Mouse (Mus musculus): Measurements from ENCODE around the gene Arf4.

Arf4 gene

DNA sequence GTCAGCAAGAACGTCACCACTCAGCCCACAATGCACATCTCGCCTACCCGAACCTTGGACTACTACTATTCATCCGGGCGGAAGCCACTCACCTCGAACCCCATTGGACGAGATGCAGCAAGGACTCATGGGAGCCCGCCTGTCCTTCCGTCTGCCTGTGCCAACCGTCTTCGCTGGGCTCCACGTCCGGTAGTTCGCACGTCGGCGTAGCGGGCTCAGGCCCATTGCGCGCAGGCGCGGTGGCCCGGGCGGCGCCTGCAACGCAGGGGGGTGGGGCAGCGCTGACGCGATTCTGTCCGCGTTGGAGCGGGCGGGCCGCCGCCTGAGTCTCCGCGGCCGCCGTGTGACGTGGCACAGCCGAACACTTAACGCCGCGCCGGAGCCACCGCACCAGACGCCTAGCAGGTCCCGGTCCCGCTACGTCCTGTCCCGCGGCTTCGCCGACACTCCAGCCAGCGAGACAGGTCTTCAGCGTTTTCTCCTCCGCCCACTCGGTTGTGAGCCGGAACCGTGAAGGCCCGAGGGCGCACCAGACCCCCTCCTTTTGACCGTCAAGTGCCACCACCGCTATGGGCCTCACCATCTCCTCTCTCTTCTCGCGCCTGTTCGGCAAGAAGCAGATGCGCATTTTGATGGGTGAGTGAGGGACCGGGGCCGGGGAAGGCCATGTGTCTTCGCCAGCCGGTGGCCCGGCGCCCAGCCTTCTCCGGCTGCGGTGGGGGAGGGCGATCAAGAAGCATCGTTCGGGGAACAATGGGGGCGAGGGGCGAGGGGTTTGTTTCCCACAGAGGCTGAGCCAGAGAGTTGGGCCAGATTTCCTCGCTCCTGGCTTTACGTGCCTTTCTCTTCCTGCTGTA, at the start of gene Arf4:
Arf4 (plus strand) TSS at position 224 of the 857 bp plus-strand sequence.
- peak; percentile 99 for DNase-seq (ENCODE audit: low read depth, low spot score)

DNA sequence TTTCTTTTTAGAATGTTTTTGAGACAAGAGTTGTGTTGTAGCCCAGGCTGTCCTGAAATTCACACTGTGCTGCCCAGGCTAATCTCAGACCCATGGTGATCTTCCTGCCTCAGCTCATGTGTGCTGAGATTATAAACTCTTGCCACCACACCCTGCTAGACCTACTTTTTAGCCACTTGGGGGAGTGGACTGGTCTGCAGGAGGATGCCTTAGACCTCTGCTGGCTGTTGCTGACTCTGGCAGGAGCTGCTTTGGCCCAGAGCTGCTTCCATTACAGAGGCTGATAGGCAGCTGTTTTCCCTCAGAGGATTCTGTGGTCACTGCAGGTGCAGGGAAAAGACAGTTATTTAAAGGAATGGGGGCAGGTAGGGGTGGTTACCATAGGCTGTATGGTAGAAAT, 46.5 kb upstream of the Arf4 start:
- peak; percentile 4 for DNase-seq (ENCODE audit: low read depth, low spot score)

DNA sequence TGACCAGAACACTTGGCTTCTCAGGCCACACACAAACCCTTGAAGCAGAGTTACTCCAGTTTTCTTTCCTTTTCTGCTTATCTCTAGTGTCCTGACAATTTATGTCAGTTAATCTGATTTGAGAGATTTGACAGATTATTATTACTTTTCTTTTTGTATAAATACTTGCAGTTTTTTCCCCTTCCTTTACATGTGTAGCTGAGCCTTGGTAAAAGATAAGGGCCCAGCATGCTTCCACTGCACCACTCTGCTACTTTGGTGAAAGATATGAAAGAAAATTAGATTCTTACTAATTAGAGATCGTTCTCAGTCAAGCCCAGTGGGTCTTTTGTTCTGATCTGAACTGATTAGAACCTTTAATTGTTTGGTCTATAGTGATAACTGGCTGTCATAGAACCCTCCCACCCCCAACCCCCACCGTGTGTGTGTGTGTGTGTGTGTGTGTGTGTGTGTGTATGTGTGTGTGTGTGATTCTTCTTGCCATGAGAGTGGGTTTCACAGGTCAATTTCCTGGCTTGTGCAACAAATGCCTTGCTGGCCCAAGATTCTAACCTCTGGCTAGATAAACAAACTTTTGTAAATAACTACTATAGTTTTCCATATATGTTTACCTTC, 44.5 kb upstream of the Arf4 start:
- DNase-seq (ENCODE audit: low read depth, low spot score), result no peak

DNA sequence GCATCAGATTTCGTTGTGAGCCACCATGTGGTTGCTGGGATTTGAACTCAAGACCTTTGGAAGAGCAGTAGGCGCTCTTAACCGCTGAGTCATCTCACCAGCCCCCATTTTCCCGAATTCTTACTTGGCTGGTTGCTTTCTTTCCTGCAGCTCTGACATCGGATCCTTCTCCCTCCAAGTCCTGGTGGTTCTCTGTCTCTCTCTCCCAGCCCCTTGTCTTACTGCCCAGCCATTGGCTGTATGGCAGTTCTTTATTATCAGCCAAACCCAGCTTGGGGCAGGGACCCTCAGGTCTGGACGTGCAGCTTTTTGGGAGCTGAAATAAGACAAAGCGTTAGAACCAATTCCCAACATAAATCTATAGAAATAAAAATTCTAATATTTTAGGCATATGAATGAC, 42.7 kb upstream of the Arf4 start:
- no peak for DNase-seq (ENCODE audit: low read depth, low spot score)

DNA sequence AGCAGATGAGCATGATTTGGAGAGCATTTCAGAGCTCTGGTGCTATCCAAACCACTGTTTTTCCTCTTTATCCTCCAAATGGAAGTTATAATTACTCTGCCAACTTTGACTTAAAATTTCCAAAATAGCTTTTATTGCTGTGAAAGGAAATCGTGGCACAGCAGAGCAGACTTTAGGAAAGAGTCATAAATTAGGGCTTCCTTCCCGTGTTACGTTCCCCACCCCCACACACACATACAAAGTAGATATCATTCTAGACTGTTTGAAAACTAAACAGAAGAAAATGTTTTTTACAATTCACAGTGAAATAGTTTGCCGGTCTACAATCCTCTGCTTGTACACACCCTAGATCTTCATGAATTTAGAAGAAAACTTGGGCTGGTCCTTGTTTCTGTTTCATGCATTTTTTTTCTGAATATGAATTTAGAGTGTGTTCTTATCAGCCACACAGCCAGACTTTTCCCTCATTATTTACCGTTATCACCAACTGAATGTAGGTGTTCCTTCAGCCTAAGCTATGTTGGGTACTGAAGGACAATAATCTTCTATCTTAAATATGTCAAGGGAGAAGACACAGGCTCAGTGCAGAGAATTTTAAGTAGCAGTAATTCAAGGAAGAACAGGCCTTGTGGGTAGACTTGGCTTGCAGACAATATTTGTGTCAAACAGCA, 42.0 kb upstream of the Arf4 start:
- no peak for DNase-seq (ENCODE audit: low read depth, low spot score)

DNA sequence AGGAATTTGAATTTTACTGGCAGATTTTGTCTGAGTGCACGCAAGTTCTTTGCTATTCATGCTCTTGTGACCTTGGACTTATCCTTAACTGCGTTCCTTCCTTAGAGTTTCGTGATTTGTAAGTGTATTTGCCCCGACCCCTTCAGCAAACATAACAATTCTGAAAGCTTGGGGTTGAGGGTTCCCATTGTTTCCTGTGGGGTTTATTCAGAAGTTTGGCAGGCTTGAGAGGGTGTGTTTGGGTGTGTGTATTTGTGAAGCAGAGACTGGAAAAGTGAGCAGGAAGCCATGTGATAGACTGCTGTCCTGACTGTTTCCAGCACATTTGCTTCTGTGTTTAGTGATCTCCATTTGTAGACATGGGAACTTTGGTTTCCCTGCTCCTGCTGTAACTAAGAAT, 32.5 kb upstream of the Arf4 start:
- DNase-seq (ENCODE audit: low read depth, low spot score), result no peak

DNA sequence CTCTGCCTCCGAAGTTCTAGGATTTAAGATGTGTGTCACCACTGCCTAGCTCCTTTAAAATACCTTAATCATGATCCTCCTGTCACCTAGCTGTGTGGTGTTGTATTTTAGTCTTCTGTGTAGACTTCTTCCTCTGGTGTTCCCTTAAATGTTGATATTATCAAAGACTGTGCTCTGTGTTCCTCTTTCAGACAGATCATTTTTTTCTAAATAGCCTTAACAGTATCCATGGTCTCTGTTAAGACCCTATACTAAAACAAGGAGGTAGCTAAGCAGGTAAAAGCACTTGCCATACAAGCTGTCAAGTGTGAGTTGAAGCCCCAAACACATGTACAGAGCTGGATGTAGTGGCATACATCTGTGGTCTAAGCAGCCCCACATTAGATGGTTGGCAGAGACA, 28.2 kb upstream of the Arf4 start:
- no peak for DNase-seq (ENCODE audit: low read depth, low spot score)

DNA sequence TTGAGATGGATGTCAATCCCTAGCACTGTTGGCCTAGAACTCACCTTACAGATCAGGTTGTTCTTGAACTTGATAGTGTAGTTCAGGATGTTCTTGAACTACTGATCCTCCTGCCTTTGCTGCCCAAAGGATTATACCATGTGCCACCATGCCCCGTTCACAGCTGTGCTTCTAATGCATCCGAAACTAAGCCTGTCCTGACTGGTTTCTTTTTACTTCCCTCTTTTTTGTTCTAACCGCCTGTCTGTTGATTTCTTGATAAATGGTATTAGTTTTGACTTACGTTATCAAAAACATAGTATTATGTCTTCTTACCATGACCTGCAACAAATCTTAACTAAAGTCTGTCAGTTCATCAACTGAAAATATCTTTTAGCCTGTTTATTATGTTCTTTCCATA, 27.2 kb upstream of the Arf4 start:
- no peak for DNase-seq (ENCODE audit: low read depth, low spot score)

DNA sequence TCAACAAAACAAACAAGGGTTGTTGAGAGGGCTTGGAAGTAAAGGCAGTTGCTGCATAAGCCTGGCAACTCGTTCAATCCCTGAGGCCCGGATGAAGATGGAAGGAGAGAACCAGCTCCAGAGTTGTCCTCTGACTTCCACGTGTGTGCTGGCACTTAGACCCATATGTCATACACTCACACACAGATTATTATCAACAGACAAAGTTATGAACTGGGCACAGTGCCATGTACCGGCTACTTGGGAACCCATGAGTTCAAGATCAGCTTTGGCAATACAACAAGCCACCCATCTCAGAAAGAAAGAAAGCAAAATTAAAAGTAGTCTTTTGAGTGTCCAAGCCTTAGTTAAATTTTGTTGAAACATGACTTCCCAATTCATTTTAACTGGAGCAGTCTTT, 12.6 kb upstream of the Arf4 start:
- no peak for DNase-seq (ENCODE audit: low read depth, low spot score)

DNA sequence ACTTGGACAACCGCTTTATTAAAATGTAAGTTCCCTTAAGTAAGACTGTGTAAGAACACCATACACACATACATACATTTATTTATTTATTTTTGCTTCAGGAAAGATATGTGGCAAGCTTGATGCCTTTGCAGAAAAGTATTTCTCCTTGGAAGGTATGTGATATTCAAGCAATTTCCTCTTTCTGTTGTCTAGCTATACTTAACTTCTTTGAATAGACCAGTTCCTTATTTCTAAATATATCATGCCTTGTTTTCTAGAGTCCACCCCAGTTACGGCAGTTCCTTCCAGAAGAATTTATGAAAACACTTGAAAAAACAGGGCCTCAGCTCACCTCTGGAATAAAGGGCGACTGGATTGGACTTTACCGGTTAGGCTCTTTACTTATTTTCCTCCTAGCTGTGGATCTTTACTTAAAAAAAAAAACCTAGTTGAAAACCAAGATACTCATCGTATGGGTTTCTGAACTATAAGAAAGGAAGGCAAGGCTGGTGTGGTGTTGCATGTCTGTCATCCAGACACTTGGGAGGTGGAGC, 11.2 kb upstream of the Arf4 start:
- DNase-seq (ENCODE audit: low read depth, low spot score), result no peak

DNA sequence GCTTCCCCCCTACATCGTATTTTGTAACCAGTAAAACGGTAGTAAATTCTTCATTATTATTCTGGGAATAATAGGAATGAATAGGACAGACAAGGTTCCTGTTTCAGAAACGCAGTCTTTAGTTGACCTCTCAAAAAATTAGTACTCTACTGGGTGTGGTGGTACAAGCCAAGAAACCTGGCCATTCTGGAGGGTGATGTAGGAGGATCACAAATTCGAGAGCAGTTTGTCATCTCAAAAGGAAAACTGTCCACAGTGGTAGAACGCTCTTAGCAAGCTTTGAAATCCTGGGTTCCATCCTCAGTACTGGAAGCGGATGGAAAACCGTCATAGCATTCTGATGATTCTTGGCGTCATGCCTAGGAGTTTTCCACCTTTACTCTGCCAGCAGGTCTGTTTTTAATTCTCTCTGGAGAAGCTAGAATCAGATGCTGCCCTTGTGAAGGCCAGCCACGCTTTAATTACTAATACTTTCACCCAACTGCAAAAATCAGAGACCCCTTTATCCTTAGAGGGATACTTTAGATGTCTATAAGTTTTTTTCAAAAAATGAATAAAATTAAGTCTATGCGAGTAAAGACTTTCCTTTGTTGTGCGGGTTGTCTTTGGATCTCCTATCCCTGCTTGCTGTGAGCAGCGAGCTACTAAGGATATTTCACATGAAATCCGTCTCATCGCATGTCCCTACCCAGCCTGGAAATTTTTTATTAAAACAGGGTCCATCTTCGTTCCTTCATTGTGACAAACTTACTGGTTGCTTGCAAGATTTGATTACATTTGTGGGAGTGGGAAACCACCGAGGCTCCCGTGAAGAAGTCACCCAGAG, 636 bp upstream of the Arf4 start:
- DNase-seq (ENCODE audit: low read depth, low spot score), result peak; percentile 95

DNA sequence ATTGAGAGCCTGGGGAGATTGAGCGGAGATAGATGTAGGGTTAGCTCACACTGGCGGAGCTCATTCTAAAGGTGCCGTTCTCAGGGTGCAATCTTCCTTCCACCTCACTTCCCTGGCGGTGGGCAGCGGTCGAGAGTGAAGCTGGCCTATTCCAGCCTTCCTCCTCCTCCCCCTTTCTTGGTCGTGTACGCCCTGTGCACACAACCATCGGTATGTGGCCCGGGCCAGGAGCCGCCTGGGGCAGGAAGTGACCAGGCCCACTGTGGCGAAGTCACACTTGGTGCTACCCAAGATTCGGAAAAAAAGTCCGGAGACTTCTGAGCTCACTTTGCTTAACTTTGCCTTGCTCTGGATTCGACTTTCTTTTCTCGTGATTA, 822 bp downstream of the Arf4 start:
- peak; percentile 80 for DNase-seq (ENCODE audit: low read depth, low spot score)

DNA sequence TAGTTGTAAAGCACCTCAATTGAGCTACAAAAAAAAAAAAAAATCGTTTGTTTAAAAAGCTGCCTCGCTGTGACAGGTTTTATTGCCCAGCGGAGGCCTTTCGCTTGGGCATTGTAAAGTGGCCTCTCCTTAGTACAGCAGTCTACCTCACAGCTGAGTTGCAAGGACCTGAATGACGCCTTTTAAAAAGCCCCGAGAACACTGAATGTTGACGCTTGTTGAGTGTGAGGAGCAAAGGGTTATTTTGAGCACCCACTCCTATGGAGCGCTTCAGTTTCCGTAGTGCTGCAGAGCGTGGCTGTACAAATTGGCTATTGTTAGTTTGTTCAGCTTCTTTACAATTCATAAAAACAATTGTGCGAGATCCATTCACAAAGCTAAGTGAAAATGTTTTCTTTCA, 1.4 kb downstream of the Arf4 start:
- no peak for DNase-seq (ENCODE audit: low read depth, low spot score)

DNA sequence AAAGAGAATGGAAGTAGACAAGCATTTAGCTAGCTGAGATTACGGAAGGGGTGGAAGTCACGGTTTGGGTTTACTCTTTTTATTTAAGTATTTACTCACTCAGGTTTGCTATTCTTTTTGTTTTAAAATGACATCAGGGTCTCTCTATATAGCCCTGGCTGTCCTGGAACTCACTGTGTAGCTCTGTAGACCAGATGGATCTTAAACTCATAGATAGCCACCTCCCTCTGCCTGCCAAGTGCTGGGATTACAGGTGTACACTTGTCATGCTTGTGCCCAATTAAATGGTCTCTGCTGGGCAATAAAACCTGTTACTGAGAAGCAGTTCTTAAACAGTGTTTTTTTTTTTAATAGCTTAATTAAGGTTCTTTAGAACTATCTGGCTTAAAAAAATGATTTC, 2.1 kb downstream of the Arf4 start:
- peak; percentile 63 for DNase-seq (ENCODE audit: low read depth, low spot score)

DNA sequence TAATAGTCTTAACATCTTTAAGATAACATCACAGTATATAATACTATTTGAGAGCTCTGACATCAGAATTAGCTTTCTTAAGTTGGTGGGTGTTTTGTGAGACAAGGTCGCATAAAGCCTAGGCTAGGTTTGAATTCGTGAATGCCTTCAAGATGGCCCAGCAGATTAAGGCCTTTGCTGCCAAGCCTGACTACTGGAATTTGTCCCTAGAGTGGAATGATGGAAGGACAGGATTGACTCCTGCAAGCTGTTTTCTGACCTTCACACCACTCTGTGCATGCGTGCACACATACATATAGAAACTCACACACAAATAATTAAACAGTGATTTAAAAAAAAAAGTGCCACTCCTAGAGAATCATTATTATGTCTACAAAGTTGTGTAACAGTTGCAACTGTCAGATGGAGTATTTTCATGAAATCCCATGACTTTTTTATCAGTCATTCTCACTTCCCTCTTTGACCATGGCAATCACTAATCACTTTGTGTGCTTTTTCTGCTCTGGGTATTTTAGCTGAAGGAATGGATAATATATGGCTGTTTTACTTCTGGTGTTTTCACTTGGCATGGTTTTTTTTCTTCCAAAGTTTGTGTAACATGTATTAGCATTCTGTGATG, 5.2 kb downstream of the Arf4 start:
- no peak for DNase-seq (ENCODE audit: low read depth, low spot score)

DNA sequence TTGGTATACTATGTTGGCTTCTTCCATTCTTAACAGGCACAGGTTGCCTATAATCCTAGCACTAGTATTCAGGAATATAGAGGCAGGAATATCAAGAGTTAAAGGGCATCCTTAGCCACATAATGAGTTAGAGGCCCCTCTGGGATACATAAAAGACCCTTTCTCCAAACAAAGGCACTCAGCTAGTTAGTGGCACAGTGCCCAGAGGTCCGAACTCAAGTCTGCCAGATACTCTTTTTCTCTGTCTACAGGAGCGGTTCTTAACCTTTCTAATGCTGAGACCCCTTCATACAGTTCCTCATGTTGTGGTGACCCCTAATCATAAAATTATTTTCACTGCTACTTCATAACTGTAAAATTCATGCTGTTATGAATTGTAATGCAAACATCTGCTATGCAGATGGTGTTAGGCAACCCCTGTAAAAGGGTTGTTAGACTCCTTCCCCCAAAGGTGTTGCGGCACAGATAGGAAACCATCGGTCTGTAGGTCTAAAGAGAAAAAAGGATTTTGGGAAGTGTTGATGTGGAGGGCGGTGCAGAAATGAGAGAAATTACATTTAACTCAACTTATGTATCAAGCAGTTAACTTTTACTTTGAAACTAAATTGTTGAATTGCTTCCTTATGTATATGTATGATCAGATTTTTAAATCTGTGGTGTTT, 8.2 kb downstream of the Arf4 start:
- no peak for DNase-seq (ENCODE audit: low read depth, low spot score)

DNA sequence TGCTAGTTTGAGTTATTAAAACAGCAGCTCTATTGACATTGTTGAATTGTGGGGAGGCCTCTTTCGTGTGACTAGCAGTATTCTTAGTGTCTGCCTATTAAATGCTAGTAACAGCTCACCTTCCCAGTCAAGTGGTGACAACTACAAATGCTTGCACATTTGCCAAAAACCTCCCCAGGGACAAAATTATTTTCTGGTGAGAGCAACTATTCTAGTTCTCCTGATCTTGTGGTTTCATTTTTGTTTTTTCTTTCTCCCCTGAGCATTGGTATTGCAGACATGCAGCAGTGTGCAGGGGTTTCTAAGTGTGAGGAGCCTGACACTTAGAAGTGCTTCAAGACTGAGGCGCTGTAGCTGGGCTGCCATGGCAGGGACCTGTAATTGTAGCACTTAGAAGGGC, 9.9 kb downstream of the Arf4 start:
- peak; percentile 72 for DNase-seq (ENCODE audit: low read depth, low spot score)

DNA sequence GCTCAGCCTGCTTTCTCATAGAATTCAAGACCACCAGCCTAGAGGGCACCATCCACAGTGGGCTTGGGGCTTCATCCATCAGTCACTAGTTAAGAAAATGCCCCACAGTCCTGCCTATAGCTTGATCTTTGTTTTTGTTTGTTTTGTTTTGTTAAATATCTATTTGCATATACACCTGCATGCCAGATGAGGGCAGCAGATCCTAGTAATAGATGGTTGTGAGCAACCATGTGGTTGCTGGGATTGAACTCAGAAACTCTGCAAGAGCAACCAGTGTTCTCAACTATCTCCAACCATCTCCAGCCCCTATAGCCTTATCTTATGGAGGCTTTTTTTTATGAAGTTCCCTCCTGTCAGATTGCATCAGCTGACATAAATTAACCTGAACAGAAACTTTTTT, 14.0 kb downstream of the Arf4 start:
- peak; percentile 48 for DNase-seq (ENCODE audit: low read depth, low spot score)

DNA sequence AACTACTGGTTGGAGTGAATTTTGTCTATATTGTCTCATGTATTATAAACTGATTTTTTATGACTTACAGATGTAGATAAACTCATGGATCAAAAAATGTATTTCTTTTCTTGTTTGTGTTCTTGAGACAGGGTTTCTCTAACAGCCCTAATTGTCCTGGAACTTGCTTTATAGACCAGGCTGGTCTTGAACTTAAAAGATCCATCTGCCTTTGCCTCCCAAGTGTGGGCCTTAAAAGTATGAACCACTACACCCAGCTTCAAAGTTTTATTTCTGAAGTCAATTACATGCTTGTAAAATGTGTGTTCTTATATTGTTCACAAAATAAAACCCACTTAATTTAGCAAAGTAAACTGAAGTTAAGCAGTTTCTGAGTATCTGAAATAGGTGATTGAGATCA, 20.3 kb downstream of the Arf4 start:
- DNase-seq (ENCODE audit: low read depth, low spot score), result no peak

DNA sequence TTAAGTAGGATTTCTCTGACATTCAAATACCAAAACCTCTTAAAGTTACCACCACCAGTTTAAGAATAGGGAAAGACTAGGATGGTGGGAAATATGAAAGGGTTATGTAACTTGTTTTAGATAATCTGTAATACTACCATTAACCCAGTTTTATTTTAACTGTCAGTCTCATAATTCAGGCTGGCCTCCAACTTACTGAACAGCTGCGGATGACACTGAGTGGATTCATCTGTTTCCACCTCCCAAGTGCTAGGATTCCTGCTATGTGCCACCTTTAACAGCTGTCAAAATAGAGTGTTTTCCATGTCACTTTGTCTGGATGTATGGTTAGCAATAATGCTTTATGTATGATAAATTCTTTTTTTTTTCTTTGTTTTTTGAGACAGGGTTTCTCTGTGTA, 22.4 kb downstream of the Arf4 start:
- DNase-seq (ENCODE audit: low read depth, low spot score), result no peak

DNA sequence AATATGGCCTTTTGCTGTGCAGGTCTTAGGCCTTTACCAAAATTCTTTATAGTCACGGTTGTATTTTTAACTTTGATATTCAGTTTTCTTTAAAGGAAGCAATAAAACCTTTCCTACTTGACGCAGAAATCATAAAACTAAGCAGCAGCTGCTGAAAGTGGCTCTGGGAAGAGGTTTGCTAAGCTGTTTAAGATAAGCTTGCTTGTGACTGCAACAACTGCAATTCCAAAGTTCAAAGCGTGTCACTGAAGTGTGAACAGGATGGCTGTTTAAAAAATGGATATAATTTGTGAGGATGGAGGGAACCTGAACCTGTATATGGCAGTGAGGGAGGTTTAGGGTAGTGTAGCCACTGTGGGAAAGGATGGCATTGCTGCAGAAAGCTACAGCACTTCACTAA, 24.1 kb downstream of the Arf4 start:
- no peak for DNase-seq (ENCODE audit: low read depth, low spot score)

Data from 3T3-L1 (cell line).